Mouse (Mus musculus): ENCODE results near the gene Gm49383.

DNA sequence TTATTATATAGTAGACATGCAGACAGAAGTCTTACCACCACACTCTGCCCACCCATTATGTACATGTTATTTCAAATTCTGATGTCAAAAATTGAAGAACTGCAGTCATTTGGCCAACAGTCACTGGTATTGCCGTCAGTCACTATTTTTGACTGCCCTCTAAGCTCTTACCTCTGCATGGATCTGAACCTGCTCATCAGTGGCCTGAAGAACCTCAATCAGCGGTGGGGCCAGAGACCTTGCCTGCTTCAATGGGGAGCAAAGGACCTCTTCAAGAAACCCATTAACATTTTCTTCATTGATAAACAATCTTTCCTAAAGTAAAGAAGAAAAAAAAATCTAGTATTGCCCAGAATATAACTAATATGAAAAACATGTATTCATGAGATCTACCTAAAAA lies 4.3 kb downstream of the Gm49383 start:
- TF ChIP-seq POLR2A (IDR thresholded peaks at IDR 0.05; ENCODE audit: low read depth, low read length), result no peak
- TF ChIP-seq CTCF (IDR thresholded peaks at IDR 0.05; ENCODE audit: borderline replicate concordance, insufficient read depth, low read length), result no peak
